Mouse (Mus musculus) layer of hippocampus, postnatal 10 days (tissue): ENCODE results near the gene Kctd2. TPM values are rescaled to one million over a fixed set of nuclear protein-coding genes. Genes with fewer than 3 reads are reported as not detected.
"Not testable (repeated sequence)": the region's sequence is repeated elsewhere in the genome, so short reads cannot be mapped to it uniquely, and the experiment has no call there.

Experiments
- DNase-seq, 2 experiments: peaks; one replicate each; pipeline ENCODE4 v3.0.0; 2021; ENCODE audit warnings: low spot score in 2 of 2
- long read RNA-seq: library from polyadenylated mRNA; stranded (forward); transcript quantifications from one replicate; pipeline ENCODE4 v2.0.0, GENCODE M21; 2023
- total RNA-seq, 2 experiments: library from RNA; stranded (reverse); gene quantifications; 2 replicates each; pipeline ENCODE4 v1.2.3; 2021

The Kctd2 gene
- 10 to 100 TPM; 57.6 to 66.7 TPM for total RNA-seq
- long read RNA-seq, transcript Kctd2-201 (6 exons, 1,764 nt) = major isoform, 73 of 83 reads
- long read RNA-seq, partial matches to known transcripts = 3 of 83 reads
- long read RNA-seq, other reads (novel, unspliced or antisense) = 5 of 83 reads

DNA sequence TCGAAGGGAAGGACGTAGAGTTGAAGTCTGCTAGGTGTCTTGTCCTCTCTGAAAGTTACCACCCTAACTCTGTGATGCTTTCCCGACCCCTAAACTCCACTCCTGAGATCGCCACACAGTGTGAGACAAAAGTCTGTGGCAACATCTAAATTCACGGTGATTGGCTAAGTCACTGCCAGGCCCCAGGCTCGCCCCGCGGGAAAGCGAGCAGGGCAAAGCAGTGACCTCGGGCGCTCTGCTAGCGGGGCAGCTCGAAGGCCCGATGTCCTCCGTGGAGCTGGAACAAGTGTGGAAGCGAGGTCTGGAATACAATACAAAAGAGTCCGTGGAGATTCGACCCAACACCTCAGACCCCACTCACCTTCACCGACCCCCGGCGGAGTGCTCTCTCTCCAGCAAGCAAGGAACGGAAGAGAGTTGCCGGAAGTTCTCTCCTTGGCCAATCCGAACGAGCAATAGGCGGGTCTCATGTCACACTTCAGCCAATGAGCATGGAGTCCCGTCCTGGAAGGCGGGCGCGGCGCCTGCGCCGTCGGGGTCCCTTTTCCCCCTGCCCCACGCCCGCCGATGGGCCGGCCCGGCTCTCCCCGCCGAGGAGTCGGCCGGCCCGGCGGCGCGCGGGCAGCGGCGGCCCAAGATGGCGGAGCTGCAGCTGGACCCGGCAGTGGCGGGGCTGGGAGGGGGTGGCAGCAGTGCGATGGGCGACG, at the start of gene Kctd2, which contains the start of gene Atp5h:
Gene Kctd2, plus strand, starts transcription at position 598 of the 707 bp plus-strand sequence.
Gene Atp5h, minus strand, starts transcription at position 432 of the 707 bp plus-strand sequence.
- DNase-seq = peak; percentile 94 to 96

DNA sequence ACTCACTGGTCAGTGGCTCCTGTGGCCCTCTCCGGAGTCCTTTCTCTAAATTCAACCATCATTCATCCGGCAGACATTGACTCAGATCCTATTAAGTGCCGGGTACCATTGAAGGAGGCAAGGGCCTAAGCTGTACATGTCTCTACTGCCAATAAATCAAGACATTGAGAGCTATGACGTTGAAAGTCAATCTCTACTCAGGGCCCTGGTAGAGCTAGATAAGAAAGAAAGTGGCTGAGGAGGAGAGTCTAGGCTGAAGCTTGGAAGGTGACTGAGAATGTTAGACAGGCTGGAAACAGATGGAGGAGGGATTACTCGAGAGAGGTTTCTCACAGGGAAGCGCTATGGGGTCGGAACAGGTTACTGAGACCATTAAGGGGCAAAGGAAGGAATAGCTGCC, 49.6 kb upstream of the Kctd2 start:
- DNase-seq = no peak

DNA sequence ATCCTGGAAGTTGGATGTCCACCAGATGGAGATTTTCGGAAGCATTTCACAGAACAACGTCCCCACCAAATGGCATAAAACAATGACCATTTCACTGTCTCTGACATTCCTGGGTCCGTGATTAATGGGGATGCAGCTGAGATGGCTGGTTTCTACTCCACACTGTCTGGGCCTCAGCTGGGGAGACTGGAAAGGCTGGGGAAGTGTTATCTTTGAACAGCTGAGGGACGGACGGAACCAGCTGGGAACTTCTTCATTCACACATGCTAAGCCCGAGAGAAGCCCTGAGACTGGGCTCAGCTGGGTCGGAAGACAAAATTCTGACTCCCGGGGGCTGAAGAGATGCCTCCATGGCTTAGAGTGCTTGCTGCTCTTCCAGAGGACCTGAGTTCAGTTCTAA, 48.6 kb upstream of the Kctd2 start:
- no peak for DNase-seq

DNA sequence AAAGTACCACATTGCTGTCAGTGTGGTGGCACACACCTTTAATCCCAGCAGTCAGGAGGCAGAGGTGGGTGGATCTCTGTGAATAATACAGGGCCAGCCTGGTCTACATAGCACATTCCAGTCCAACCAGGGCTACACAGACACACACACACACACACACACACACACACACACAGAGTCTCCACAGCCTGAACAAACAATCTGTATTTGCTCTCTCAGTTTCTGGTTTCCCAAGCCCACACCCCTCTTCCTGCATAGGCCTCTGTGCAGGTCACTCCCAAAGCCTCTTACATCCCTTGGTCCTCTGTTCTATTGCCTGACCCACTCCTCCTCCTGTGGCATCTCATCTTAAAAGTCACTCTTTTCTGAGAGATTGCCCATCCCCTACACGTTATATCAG, 47.9 kb upstream of the Kctd2 start:
- DNase-seq = no peak

DNA sequence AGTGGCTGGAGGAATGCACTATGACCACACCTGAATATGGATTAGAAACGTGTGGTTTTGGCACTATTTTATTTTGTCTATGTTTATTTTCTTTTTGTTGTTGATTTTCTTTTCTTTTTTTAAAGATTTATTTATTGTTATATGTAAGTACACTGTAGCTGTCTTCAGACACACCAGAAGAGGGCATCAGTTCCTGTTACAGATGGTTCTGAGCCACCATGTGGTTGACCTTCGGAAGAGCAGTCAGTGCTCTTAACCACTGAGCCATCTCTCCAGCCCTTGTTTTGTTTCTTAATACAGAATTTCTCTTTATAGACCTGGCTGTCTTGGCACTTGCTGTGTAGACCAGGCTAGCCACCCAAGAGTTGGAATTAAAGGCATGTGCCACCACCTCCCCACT, 47.2 kb upstream of the Kctd2 start:
- DNase-seq = no peak

DNA sequence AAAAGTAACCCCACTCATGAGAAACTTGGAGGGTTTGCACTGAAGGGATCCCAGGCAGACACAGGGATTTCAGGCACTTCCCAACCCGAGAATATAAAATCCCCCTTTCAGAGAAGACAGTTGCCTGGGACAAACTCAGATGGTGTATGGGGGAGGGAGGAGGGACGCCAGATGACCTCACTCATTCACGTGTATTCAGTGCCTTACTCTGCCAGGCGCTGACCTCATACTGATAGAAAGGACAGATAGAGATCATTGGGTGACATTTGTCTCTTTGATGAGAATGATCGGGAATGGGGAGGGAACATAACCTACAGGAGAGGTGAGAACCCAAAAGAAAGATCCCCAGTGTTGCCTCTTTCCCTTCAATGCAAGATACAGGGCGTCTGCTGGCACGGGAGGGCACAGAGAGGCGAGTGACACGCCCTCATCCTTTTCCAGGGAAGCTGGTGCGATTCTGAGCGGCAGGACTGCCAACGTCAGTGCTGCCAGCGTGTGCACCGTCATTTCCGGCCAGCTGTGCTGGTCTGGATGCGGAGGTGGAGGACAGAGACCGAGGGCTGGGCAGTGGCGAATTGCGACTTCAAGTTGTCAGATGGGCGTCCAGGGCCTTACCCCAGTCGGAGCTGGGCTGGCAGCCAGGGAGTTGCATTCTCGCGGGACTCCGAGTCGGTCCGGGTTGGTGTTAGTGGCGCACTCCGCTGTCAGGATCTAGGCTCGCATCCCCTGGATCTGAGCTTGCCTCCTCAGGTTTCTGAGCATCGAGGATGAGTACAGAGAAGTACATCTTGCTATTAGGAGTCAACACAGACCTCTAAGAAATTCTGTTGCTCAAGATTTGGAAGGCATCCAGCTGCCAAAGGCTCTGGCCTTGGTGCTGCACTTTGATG, 45.9 kb upstream of the Kctd2 start:
- peak; percentile 77 to 80 for DNase-seq

DNA sequence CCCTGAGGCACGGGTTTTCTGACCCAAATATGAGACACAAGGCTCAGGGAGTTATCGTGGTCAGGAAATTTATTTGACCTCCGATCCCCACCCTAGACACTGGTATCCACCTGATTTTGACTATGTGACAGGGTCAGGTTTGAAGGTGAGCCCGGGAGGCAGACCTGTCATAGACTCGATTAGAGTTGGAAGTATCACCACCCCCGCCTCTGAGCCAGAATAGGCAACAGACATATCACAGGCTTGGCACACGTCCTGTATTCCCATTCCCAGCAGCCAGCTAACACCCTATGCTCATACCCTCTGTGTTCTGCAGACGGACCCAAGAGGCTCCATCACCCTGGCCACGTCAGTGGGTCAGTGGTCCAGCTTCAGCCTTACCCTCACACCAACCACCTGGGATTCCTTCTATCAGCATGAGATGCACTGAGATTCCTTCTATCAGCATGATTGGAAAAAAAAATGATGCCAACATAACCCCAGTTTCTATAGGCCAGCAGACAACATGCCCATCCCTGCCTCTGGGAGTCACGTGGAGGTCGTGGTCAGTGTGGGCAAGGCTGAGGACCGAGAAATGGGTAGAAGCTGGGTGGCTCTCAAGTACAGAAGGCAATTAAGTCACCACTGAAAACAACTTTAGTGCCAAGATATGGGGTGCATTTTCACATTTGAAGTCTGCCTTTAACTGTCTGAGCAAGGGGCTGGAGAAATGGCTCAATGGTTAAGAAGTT, 45.1 kb upstream of the Kctd2 start:
- DNase-seq = peak; percentile 44 to 55

DNA sequence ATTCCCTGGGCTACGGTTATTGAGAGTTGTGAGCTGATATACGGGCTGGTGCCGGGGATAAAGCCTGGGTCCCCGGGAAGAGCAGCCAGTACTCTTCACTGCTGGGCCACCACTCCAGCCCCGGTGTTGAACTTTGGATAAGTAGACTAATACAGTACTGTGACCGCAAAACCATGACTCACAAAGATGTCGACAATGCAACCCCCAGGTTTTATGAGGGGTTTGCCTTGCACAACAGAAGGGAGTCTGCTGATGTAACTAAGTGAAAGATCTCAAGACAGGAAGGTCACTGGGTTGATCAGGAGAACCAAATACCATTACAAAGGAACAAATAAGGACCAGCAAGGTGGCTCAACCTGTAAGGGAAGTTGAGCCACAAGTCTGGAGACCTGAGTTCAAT, 43.2 kb upstream of the Kctd2 start:
- no peak for DNase-seq

DNA sequence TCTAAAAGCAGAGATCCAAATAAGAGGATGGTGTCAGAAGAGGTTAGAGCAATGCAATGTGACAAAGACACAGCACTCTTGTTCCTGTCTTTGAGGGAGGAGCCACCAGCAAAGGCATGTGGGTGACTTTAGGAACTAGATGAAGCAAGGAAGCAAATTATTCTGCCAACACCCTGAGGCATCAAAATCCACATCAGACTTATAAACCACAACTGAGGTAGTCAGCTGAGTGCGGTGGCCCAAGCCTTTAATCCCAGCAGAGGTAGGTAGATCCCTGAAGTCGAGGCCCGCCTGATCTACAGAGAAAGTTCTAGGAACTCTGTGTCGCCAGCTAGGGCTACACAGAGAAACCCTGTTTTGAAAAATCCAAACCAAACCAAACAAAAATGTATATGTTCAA, 42.7 kb upstream of the Kctd2 start:
- DNase-seq = no peak

DNA sequence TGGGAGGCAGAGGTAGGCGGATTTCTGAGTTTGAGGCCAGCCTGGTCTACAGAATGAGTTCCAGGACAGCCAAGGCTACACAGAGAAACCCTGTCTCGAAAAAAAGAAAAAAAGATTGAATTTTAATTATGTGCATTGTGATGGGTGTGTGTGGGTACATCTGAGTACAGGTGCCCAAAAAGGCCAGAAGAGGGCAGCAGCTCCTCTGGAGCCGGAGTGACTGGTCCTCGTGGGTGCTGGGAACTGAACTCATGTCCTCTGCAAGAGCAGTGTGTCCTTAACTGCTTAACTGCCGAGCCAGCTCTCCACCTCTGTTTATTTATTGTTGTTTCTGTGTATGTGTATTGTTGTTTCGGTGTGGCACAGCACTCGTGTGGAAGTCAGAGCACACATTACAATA, 42.1 kb upstream of the Kctd2 start:
- DNase-seq = no peak

DNA sequence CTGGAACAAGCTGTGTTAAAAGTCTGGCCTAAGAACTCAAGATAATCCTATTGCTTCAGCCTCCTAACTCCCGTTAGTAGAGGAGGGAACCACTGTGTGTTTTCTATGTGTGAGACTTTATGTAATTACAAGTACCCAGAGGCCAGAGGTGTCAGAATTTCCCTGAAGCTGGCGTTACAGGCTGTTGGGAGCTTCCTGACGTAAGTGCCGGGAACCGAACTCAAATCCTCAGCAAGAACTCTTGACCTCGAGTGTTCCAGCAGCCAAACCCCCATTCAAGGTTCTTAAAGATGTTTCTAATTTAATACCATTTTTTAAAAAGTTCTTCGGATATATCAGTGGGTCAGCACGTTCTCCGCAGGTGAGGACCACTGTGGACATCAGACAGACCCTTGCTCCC, 38.7 kb upstream of the Kctd2 start:
- no peak for DNase-seq

DNA sequence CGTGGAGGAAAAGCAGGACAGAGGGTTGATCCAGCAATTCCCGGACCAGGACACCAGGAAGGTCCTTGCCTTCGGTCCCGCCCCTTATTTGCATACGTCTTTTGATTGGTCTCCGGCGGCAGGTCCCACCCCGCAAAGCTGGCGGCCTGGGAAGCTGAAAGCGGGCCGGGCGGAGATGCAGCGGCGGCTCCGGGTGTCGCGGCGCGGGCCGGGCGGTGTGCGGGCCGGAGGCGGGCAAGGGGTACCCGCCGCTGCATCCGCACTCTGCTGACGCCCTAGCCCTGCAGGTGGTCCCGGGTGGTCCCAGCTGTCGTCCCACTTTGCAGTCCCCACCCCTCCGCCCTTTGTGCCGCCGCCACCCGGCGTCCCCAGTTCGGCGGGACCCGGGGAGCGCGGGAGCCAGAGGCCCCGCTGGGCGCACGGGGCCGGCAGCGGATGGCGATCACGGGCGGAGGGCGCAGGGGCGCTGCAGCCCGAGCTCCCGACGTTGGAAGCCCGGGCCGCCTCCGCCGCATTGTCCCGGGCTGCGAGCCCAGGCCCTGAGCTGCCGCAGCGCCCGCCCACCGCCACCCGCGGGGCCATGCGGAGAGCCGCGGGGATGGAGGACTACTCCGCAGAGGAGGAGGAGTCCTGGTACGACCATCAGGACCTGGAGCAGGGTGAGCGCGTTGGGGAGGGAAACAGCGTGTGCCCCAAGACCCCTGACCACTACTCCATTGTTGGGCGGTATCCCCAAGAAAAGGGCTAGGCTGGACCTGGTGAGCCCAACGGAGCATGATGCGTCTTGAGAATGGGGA, 38.0 kb upstream of the Kctd2 start, which contains the start of gene Cdr2l:
Gene Cdr2l, plus strand, starts transcription at position 174 of the 797 bp plus-strand sequence.
- peak; percentile 84 to 90 for DNase-seq

DNA sequence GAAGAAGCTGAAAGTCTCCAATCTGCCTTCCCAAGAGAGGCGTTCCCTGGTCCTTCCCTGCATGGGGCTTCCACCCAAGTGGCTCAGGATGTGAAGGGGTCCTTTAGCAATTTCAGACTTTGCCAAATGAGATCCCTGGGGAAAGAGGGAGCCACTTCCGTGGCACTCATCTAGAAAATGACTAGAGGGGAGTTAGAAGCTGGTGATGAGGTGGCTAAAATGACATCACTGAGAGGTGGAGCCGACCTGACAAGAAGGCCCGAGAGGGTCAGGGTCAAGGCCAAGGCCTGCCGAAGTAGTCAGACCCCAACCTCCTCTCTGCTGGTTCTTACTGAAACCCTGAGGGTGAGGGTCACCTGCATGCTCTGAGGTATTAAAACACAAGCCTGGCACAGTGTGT, 37.0 kb upstream of the Kctd2 start:
- DNase-seq = no peak

DNA sequence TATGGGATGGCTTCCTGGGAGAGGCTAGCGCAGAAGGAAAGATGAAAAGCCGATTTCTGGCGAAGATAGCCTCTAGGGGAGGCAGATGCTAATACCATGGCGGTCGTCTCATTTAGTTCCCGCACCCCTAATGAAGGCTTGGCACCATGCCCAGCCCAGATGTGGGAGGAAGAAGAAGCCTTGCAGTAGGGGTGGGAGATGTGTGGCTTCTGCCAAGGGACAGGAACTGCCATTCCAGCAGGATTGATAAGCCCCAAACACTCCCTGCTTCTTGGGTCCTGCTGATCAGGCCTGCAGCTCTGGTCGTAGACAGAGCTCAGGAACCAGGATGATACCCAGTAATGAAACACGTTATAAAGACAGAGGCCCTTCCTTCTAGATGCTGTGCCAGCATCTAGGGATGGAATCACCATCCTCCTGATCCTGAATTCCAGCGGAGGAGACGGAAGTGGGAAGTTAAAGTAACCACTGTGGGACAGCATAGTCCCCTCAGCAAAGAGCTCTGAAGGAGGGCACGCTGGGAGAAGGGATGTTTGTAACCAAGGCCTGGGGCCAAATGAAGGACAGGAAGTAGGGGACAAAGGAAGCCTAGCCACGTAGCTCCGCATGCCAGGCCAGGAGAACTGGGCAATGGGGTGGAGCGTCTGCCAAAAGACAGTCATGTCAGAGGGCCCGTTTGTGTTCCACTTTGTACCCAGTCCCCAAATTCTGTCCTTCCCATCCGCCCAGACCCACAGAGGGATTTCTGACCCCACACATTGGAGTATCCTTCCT, 36.0 kb upstream of the Kctd2 start:
- DNase-seq = peak; percentile 55 to 62

DNA sequence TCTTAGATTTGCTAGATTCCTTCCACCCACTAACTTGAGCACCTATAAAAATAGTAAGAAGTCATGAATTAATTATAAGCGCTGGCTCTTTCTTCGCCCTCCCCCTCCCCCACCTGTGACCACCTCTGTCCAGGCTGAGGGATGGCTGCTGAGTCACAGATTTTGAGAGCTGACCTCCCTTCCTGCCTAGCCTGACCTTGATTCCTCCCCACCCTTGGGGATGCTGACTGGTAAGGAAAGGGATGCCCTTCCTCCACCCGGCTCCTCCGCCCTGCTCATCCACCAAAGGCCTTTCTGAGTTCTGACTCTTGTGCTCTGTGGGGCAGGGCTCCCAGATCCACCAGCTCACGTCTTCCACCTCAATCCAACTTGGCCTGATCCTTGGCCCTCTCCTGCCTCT, 35.3 kb upstream of the Kctd2 start:
- no peak for DNase-seq

DNA sequence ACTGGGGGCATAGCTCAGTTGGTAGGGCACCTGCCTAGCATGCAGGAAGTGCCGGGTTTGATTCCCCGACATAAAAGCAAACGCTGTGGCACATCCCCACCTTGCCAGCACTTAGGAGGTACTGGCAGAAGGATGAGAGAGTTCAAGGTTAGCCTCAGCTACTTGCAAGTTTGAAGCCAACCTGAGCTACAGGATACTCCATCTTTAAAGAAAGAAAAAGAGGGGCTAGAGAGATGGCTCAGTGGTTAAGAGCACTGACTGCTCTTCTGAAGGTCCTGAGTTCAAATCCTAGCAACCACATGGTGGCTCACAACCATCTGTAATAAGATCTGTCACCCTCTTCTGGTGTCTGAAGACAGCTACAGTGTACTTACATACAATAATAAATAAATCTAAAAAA, 33.1 kb upstream of the Kctd2 start:
- not testable (repeated sequence) for DNase-seq

DNA sequence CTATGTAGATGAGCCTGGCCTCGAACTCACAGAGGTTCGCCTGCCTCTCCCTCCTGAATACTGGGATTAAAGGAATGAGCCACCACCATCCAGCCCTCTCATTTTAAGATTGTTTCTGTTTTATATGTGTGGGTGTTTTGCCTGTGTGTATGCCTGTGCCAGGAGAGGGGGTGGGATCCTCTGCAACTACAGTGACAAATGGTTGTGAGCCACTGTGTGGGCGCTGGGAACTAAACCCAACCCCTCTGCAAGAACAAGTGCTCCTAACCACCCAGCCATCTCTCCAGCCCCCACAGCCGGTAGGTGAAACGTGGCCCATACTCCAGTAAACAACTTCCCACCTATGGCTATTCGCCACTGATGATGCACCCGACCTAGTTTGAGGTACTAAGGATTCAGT, 28.6 kb upstream of the Kctd2 start:
- no peak for DNase-seq

DNA sequence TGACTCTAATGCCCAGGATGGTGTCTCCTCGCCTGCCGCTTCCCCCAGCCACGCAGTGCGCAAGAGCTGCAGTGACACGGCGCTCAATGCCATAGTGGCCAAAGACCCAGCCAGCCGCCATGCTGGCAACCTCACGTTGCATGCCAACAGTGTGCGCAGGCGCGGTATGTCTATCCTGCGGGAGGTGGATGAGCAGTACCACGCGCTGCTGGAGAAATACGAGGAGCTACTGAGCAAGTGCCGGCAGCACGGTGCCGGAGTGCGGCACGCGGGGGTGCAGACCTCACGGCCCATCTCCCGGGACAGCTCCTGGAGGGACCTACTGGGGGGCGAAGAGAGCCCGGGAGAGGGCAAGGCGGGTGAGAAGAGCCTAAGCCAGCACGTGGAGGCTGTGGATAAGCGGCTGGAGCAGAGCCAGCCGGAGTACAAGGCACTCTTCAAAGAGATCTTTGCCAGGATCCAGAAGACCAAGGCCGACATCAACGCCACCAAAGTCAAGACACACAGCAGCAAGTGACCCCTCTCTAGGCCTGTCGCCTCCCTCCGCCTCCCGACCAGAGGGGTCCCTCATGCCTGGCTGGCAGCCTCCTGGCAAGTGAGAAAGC, 26.1 kb upstream of the Kctd2 start:
- no peak for DNase-seq

DNA sequence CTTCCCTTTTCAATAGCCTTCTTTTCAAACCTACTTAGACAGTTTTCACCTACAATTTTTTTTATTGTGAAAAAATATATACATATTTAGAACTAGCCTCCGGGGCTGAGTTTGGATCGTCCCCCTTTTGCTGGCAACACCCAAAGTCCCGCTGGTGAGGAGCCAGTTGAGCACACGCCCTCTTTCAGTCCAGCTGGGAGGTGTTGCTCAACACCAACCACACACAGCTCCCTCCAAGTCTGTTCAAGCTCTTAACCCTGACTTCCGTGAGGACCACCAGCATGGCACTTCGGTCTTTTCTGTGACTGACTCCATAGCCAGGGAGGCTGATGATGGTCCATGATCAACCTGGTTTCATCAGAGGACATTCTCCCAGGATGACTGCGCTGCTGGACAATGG, 21.8 kb upstream of the Kctd2 start:
- DNase-seq = no peak
